Mouse (Mus musculus): ENCODE results near the gene Vsnl1. TPM values are rescaled to one million over a fixed set of nuclear protein-coding genes. Genes with fewer than 3 reads are reported as not detected.
A peak's percentile ranks its signal among the peaks of the same experiment; 100 is the strongest.

Vsnl1 gene
- total and polyA plus RNA-seq, 3 experiments: not detected

DNA sequence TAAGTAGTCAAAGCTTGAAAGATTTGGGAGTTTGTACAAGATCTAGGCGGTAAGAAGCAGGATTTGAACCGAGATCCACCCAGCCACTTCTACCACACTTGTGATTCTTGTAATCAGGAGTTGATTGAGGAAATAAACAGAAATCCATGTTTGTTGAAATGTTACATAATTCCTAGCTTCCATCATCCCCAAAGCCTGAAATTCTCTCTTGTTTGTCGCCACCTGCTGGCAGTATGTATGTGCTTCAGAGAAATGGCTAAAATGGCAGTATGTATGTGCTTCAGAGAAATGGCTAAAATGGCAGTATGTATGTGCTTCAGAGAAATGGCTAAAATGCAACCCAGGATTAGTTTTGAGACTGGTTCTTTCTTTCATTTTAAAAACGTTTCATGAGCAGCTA is 99.6 kb downstream of the Vsnl1 start:
- DNase-seq (ENCODE audit: low read depth, low spot score): peak; percentile 60
- TF ChIP-seq GABPA (IDR thresholded peaks at IDR 0.05; ENCODE audit: low read depth, low read length): no peak
- no peak for TF ChIP-seq HCFC1 (IDR thresholded peaks at IDR 0.05; ENCODE audit: low read depth, low read length)
- no peak for TF ChIP-seq MYC (IDR thresholded peaks at IDR 0.05; ENCODE audit: low read depth, low read length)
- TF ChIP-seq MAX (IDR thresholded peaks at IDR 0.05; ENCODE audit: low read length): no peak
- no peak for TF ChIP-seq ZKSCAN1 (IDR thresholded peaks at IDR 0.05; ENCODE audit: low read depth, low read length)
- no peak for TF ChIP-seq ZMIZ1 (IDR thresholded peaks at IDR 0.05; ENCODE audit: low read depth, low read length)
- TF ChIP-seq ZC3H11A (IDR thresholded peaks at IDR 0.05; ENCODE audit: low read depth, low read length): peak; percentile 49
- TF ChIP-seq GATA1 (IDR thresholded peaks at IDR 0.05; ENCODE audit: low read depth, low read length): no peak
- no peak for TF ChIP-seq EP300 (IDR thresholded peaks at IDR 0.05; ENCODE audit: low read depth in 1 of 2, low read length in 2 of 2)
- TF ChIP-seq E2F4 (IDR thresholded peaks at IDR 0.05; ENCODE audit: borderline replicate concordance, low read depth, low read length): no peak
- no peak for TF ChIP-seq ZNF384 (IDR thresholded peaks at IDR 0.05; ENCODE audit: low read depth, low read length)
- TF ChIP-seq POLR2AphosphoS2 (IDR thresholded peaks at IDR 0.05; ENCODE audit: low read length): no peak
- TF ChIP-seq RAD21 (IDR thresholded peaks at IDR 0.05; ENCODE audit: low read depth, low read length): peak; percentile 54
- TF ChIP-seq TAL1 (IDR thresholded peaks at IDR 0.05; ENCODE audit: low read length): no peak
- TF ChIP-seq USF1 (IDR thresholded peaks at IDR 0.05; ENCODE audit: low read depth, low read length): no peak
- TF ChIP-seq USF2 (IDR thresholded peaks at IDR 0.05; ENCODE audit: borderline replicate concordance in 1 of 2, insufficient read depth in 1 of 2, low read depth in 1 of 2, low read length in 2 of 2): no peak
- TF ChIP-seq MAZ (IDR thresholded peaks at IDR 0.05; ENCODE audit: low read depth, low read length): no peak
- no peak for TF ChIP-seq POLR2AphosphoS5 (IDR thresholded peaks at IDR 0.05; ENCODE audit: borderline replicate concordance, low read depth, low read length)
- TF ChIP-seq CHD1 (IDR thresholded peaks at IDR 0.05; ENCODE audit: low read depth, low read length): no peak
- peak; percentile 29 to 67 (median 64); a peak in 4 of 6 replicates for TF ChIP-seq CTCF (IDR thresholded peaks at IDR 0.05 in 2 of 3, conservative IDR thresholded peaks at IDR 0.05 in 1 of 3; ENCODE audit: control insufficient read depth in 1 of 3, insufficient read depth in 1 of 3, low read depth in 2 of 3, low read length in 3 of 3, poor library complexity in 1 of 3, severe bottlenecking in 1 of 3)
- no peak for TF ChIP-seq BHLHE40 (IDR thresholded peaks at IDR 0.05; ENCODE audit: borderline replicate concordance, low read depth, low read length)
- peak; percentile 77 for TF ChIP-seq SMC3 (IDR thresholded peaks at IDR 0.05; ENCODE audit: low read depth, low read length)
- no peak for TF ChIP-seq MXI1 (IDR thresholded peaks at IDR 0.05; ENCODE audit: low read depth, low read length)
- TF ChIP-seq ETS1 (IDR thresholded peaks at IDR 0.05; ENCODE audit: low read depth, low read length): no peak
- TF ChIP-seq TBP (IDR thresholded peaks at IDR 0.05; ENCODE audit: low read depth, low read length): no peak
- Histone ChIP-seq H3K9ac (ENCODE audit: control insufficient read depth, low read depth, low read length, poor library complexity, severe bottlenecking) (no peak overlapping the region), H3K36me3 (ENCODE audit: control insufficient read depth in 1 of 2, insufficient read depth in 2 of 2, low read length in 2 of 2) (no peaks in the 10 kb centered on the region), H3K4me1 (ENCODE audit: control insufficient read depth in 1 of 2, insufficient read depth in 2 of 2, low read length in 2 of 2) (no peaks in the 10 kb centered on the region), H3K9me3 (replicated peaks; ENCODE audit: insufficient read depth, low read length) (no peaks in the 10 kb centered on the region), H3K79me2 (ENCODE audit: control insufficient read depth, insufficient read depth, low read length, poor library complexity) (no peaks in the 10 kb centered on the region), H3K27me3 (ENCODE audit: control insufficient read depth in 1 of 2, insufficient read depth in 2 of 2, low read length in 2 of 2) (no peaks in the 10 kb centered on the region), H3K27ac (ENCODE audit: control insufficient read depth, low read depth, low read length) (no peak overlapping the region), H3K4me3 (ENCODE audit: control insufficient read depth in 1 of 2, insufficient read depth in 1 of 2, low read depth in 2 of 2, low read length in 2 of 2) (no peak overlapping the region)
